Mouse (Mus musculus): ENCODE results near the gene Sik3.
A peak's percentile ranks its signal among the peaks of the same experiment; 100 is the strongest.
"Not testable (repeated sequence)": the region's sequence is repeated elsewhere in the genome, so short reads cannot be mapped to it uniquely, and the experiment has no call there.

The Sik3 gene

GRCm38 (mm10) chr9:46049525-46049924 lies 36.9 kb downstream of the Sik3 start:
- no peak for ATAC-seq (ENCODE audit: insufficient number of reproducible peaks, low FRiP score, low TSS enrichment)

- no peak for ATAC-seq (ENCODE audit: insufficient number of reproducible peaks, low FRiP score, low TSS enrichment)
Measured at GRCm38 (mm10) chr9:46050203-46050602, 37.6 kb downstream of the Sik3 start.

GRCm38 (mm10) chr9:46053014-46053666 lies 40.5 kb downstream of the Sik3 start:
- 0 out of 2 replicates have a peak, but pooled peaks have one; percentile 56 for ATAC-seq (ENCODE audit: insufficient number of reproducible peaks, low FRiP score, low TSS enrichment)

GRCm38 (mm10) chr9:46058065-46058464 lies 45.4 kb downstream of the Sik3 start:
- no peak for ATAC-seq (ENCODE audit: insufficient number of reproducible peaks, low FRiP score, low TSS enrichment)

DNA sequence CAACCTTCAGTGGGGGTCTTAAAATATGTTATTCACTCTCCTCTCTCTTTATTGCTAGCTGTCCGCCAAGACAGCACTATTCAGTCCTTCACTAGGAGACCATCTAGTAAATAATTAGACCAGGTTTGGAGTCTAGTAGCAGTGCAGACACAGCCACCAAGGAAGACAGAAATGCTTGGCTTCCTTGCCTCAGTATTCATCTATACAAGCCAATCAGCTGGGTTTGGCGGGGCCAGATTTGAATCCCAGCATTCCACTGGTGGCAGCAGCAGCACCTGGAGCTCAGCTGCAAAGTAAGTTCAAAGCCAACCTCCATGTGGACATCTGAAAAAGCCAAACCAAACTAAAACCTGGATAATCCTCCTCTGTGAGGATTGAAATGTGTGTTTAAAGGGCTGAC lies 47.6 kb downstream of the Sik3 start:
- no peak for ATAC-seq (ENCODE audit: insufficient number of reproducible peaks, low FRiP score, low TSS enrichment)

DNA sequence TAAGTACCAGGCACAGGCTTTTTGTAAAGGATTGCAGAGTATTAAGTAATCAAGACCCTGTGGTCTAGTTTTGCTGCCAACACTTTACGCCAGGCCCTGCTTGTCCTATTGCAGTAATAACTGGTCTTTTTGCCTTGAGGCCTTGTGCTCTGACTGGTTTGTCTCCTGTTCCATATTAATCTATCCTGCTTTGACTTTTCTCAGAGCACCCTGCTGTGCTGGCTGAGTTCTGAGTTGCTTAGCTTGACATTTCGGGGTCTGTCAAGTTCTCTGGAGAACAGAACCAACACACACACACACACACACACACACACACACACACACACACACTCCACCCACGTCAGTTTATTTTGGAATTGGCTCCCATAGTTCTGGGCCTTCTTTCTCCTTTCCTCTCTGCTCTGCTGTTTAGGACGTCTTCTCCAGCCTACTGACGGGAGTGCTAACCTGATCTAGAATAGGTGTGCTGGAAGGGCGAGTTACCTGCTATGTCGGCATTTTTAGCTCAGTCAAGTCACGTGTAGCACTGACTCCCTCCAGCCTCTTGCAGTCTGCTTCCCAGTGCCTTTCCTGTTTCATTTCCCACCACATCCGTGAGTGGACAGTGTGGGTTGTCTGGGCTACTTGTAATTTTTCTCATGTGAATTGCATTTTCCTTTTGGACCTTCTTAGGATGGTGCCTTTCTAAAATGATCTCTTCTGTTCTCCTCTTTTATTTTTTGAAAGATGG lies 49.2 kb downstream of the Sik3 start:
- no peak for ATAC-seq (ENCODE audit: insufficient number of reproducible peaks, low FRiP score, low TSS enrichment)

DNA sequence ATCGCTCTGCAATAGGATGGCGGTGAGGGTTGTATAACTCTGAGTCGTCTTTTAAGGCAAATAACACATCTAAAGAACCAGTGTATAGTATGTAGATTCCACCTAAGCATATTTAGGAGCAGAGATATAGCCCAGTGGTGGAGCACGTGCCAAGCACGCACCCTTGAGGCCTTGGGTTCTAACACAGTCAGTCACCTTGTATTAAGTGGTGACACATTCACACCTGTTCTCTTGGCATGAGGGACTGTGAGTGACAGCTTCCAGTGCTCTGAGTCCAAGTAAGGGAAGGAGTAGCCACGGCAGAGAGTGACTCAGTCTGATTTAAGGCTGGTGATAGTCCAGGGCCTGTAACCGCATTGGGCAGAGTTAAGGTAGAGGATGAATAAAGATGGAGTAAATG lies 51.7 kb downstream of the Sik3 start:
- no peak for ATAC-seq (ENCODE audit: insufficient number of reproducible peaks, low FRiP score, low TSS enrichment)

DNA sequence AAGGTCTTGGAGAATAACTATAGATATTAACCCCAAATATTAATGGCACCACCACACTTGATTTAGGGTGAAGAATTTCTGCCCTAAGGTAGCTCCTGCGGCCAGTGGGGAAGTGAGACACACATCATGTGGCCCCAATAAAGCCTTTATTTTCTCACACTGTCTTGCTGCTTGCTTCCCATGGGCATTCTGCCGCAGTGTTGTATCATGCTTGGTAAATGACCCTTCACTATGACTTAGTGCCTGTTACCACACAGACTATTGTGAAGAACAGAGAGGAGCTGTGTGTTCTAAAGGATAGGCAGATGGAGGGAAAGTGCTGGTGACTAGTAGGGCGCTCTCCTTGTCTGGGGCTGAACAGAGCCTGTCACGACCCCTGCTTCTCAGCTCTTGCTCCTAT lies 54.1 kb downstream of the Sik3 start:
- no peak for ATAC-seq (ENCODE audit: insufficient number of reproducible peaks, low FRiP score, low TSS enrichment)

- no peak for ATAC-seq (ENCODE audit: insufficient number of reproducible peaks, low FRiP score, low TSS enrichment)
Measured at GRCm38 (mm10) chr9:46067691-46068090, 55.1 kb downstream of the Sik3 start.

- no peak for ATAC-seq (ENCODE audit: insufficient number of reproducible peaks, low FRiP score, low TSS enrichment)
Measured at GRCm38 (mm10) chr9:46069013-46069412, 56.4 kb downstream of the Sik3 start.

DNA sequence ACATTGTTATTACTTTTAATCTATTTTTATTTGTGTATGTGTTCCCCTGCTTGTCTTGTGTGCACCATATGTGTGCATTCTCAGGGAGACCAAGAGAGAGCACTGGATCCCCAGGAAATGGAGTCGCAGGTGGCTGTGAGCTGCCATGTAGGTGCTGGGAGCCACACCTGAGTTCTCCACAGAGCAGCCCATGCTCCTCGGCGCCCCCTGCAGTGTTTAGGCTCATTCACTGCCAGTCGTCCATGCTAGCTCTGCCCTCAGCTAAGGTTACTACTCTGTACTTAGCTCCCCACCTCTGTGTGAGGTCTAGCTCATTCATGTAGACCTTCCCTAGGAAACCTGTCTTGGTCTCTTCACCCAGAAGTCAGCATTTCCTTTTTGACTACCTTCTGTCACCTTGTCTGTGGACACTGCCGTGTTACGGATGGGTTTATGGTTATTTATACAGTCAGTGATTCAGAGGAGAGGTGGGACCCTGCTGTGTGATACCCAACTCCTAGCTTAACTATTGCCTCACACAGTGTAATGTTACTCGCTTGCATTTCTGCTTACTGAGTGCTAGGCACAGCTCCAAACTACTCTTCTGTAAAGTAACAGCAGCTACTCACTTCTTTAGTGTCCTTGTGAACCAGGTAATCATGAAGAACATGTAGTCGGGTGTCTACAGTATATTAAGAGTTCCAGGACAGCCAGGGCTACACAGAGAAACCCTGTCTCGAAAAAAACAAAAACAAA lies 59.6 kb downstream of the Sik3 start:
- no peak for ATAC-seq (ENCODE audit: insufficient number of reproducible peaks, low FRiP score, low TSS enrichment)

GRCm38 (mm10) chr9:46073443-46073842 lies 60.8 kb downstream of the Sik3 start:
- no peak for ATAC-seq (ENCODE audit: insufficient number of reproducible peaks, low FRiP score, low TSS enrichment)

DNA sequence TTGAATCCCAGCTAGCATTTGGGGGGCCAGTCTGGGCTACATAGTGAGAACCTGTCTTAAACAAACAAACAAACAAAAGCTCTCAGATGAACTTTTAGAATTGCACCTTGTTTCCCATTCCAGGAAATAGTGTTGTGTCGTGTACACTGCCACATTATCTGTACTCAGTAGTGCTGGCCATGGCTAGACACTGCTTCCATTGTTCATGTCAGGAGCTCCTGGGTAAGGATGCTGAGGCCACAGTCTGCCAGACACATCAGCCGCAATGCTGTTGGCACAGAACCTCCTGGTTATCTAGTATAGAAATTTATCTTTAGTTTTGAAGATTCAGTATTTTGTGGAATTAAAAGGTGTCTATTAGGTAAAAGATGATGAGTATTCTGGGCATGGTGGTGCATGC lies 63.0 kb downstream of the Sik3 start:
- no peak for ATAC-seq (ENCODE audit: insufficient number of reproducible peaks, low FRiP score, low TSS enrichment)

DNA sequence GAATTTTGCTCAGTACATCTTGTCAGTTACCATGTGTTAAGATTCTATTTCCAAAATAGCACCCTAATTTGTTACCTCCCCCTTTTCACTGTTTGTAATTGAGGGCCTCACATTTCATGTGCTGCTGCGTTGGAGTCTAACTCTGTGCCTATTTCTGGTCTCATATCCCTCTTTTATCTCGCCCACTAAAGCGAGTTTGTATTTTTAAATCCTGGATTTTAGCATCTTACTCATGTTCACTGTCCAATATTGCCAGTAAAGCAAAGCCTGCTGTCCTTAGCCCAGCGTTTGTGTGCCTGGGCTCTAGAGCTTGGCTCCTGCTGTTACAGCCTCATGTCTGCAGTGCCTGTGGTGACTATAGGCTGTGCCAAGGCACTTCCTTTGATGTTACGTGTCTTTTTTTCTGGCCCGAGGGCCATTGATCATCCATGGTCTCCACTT lies 69.8 kb downstream of the Sik3 start:
- ATAC-seq (ENCODE audit: insufficient number of reproducible peaks, low FRiP score, low TSS enrichment) = 0 out of 2 replicates have a peak, but pooled peaks have one; percentile 45

DNA sequence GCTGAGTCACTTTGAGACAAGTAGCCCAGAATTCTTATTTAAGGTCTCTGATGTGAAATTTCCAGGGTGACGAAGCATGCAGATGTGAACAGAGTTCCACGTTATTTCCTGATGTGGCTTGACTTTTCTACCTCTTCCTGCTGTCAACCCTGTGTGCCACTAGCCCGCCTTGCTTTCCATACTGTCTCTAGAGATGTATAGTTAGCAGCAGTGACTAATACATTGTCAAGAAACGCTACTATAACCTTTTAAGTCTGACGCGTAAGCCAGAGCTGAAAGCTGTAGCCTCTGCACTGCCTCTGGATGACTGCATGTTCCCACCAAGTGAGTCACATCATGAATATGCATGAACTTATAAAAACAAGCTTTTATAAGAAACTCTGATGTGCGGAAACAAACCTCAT lies 70.9 kb downstream of the Sik3 start:
- no peak for ATAC-seq (ENCODE audit: insufficient number of reproducible peaks, low FRiP score, low TSS enrichment)

DNA sequence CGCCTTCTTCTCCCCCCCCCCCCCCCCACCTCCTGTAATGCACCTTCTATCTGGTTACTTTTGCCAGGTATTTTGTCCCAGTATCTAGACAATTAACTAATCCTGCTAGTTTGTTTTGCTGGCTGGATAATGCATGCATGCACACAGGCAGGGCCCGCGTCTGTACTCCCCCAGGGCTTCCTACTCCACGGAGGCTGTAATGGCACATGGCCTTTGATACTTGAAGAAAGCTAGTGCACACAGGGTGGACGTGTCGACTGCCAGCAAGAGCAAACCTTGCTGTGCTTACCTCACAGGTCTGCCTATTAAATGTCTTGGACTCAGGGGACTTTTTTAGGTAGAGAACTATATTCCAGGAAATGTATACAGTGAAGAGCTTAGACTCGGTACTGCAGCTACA lies 73.3 kb downstream of the Sik3 start:
- no peak for ATAC-seq (ENCODE audit: insufficient number of reproducible peaks, low FRiP score, low TSS enrichment)

GRCm38 (mm10) chr9:46086826-46087225 lies 74.2 kb downstream of the Sik3 start:
- ATAC-seq (ENCODE audit: insufficient number of reproducible peaks, low FRiP score, low TSS enrichment) = no peak

GRCm38 (mm10) chr9:46087461-46087860 lies 74.8 kb downstream of the Sik3 start:
- no peak for ATAC-seq (ENCODE audit: insufficient number of reproducible peaks, low FRiP score, low TSS enrichment)

GRCm38 (mm10) chr9:46088722-46089121 lies 76.1 kb downstream of the Sik3 start:
- ATAC-seq (ENCODE audit: insufficient number of reproducible peaks, low FRiP score, low TSS enrichment) = no peak

GRCm38 (mm10) chr9:46090066-46090465 lies 77.4 kb downstream of the Sik3 start:
- ATAC-seq (ENCODE audit: insufficient number of reproducible peaks, low FRiP score, low TSS enrichment) = no peak

DNA sequence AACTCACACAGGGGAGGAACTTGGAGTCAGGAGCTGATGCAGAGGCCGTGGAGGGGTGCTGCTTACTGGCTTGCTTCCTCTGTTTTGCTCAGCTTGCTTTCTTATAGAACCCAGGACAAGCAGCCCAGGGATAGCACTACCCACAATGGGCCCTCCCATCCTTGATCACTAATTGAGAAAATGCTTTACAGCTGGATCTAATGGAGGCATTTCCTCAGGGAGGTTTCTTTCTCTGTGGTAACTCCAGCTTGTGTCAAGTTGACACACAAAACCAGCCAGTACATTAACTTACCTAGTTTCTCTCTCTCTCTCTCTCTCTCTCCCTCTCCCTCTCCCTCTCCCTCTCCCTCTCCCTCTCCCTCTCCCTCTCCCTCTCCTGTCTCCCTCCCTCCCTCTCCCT lies 78.5 kb downstream of the Sik3 start:
- not testable (repeated sequence) for ATAC-seq (ENCODE audit: insufficient number of reproducible peaks, low FRiP score, low TSS enrichment)
